Mouse (Mus musculus) lung, embryonic 15.5 days (tissue): Measurements from ENCODE around the gene Ccdc121. TPM values are rescaled to one million over a fixed set of nuclear protein-coding genes. Genes with fewer than 3 reads are reported as not detected.

Source experiments
- ATAC-seq: fragments of 200-750 bp; cut with Nextera tagmentation; 2 replicates; pipeline ENCODE4 v1.8.0; 2017; ENCODE audit warnings: moderate number of reproducible peaks, borderline replicate concordance; ENCODE audit not compliant: low FRiP score, low TSS enrichment; ENCODE audit errors: extremely low read depth
- H3K27ac ChIP-seq: fragments of 300-500 bp; sonication (generic); 2 replicates; pipeline ENCODE4 v1.5.1; 2015; ENCODE audit warnings: moderate library complexity, mild to moderate bottlenecking, inconsistent platforms
- H3K27me3 ChIP-seq: fragments of 300-500 bp; sonication (generic); 2 replicates; pipeline ENCODE4 v1.6.1; 2015; ENCODE audit warnings: inconsistent platforms
- H3K36me3 ChIP-seq: fragments of 300-500 bp; sonication (generic); 2 replicates; pipeline ENCODE4 v1.6.1; 2015; ENCODE audit warnings: inconsistent platforms
- H3K4me1 ChIP-seq: fragments of 300-500 bp; sonication (generic); 2 replicates; pipeline ENCODE4 v1.6.1; 2015; ENCODE audit warnings: inconsistent platforms
- H3K4me2 ChIP-seq: fragments of 300-500 bp; sonication (generic); 2 replicates; pipeline ENCODE4 v1.6.1; 2015; ENCODE audit warnings: inconsistent platforms, mild to moderate bottlenecking, moderate library complexity
- H3K4me3 ChIP-seq: fragments of 300-500 bp; sonication (generic); 2 replicates; pipeline ENCODE4 v1.5.1; 2015; ENCODE audit warnings: mild to moderate bottlenecking, inconsistent platforms
- H3K9ac ChIP-seq: fragments of 300-500 bp; sonication (generic); 2 replicates; pipeline ENCODE4 v1.6.1; 2015; ENCODE audit warnings: inconsistent platforms
- H3K9me3 ChIP-seq: fragments of 300-500 bp; sonication (generic); 2 replicates; pipeline ENCODE4 v1.6.1; 2016; ENCODE audit warnings: inconsistent platforms
- WGBS: fragments of 180-500 bp; shearing (Covaris S2); methylation state at CpG from one replicate; pipeline ENCODE4 v1.1.7; 2015; 5-methylcytosine and 5-hydroxymethylcytosine counted together
- polyA plus RNA-seq: library from polyadenylated mRNA; unstranded; fragments of >200 nt; fragmentation: Nextera tagmentation; extraction: Ambion mirVana; gene quantifications from 2 replicates; pipeline ENCODE4 v1.2.1, GENCODE M21; 2015

Ccdc121 gene
- polyA plus RNA-seq, 1 experiment from 2014 or later: 0.44 TPM

DNA sequence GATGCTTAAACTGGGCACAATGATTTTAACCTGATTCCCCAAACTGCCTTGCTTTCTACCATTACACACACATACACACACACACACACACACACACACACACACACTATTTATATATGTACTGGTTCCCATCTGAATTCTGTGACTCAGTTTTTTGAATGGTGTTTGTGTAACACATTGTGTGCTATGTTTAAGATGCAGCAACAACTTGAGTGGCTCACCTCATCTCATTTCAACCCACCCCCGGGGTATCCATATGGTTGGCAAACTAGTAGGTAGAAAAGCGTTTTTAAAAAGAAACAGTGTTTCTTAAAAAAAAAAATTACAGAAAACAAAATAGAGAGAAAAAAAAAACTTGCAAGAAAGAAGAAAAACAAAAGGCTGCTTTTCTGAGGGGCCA is 51.0 kb downstream of the Ccdc121 start:
- WGBS: 75% methylated on average over 2 of the region's 2 CpGs
- Histone ChIP-seq H3K36me3 (no peaks in the 10 kb centered on the region), H3K4me1 (no peaks in the 10 kb centered on the region), H3K27me3 (no peaks in the 10 kb centered on the region), H3K4me3 (no peak overlapping the region), H3K4me2 (no peak overlapping the region), H3K9ac (no peak overlapping the region), H3K27ac (no peak overlapping the region), H3K9me3 (no peaks in the 10 kb centered on the region)
- ATAC-seq: no peak

Other genes with a start within 250 kb of the Ccdc121 start
- gene Cnih3, start 158.8 kb downstream of the Ccdc121 start, polyA plus RNA-seq: 0.18 and 0.27 TPM in 2 replicates
- gene Dnah14, start 65.1 kb upstream of the Ccdc121 start, polyA plus RNA-seq: 1.3 TPM in 2 replicates